Mouse (Mus musculus) kidney, postnatal 10 days (tissue): Measurements from ENCODE around the gene Pou4f1.

Experiments used
- DNase-seq: peaks from one replicate; pipeline ENCODE4 v3.0.0; 2021; ENCODE audit warnings: mixed read lengths

Gene Pou4f1

DNA sequence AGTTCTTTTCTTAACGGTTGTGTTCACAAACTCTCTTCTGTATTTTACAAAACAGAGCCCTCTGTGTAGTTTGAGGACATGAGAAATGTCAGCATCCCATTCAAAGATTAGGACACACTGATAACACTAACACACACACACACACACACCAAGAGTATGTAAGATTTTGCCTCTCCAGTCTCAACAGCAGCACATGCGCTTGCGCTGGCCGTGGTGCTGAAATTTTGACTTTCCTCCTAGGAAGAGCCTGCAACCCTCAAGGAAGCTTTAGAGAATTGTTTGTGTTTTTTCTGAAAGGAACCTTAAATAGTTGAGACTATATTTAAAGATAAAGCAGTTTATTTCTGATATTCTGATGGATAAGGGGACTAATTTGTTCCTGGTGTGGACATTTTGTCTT is 14.0 kb downstream of the Pou4f1 start:
- peak; percentile 89 for DNase-seq

DNA sequence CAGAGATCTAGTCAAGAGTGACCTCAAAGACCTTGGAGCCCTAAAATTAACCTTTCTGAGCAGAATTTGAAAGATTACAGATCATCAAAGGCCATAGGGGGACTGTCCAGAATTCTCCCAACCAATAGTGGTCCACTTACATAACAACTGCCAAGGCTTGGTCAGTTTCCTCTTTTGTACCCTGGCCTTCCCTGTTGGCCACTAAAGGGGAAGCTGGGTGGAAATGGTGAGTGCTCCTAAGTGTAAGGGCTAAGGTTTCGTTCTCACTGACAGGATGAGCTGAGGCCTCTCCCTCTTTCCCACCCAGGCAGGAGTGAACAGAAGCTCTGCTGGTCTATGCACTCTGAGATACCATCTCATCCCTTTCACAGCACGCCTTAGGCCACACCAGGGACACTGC is 33.5 kb downstream of the Pou4f1 start:
- no peak for DNase-seq

DNA sequence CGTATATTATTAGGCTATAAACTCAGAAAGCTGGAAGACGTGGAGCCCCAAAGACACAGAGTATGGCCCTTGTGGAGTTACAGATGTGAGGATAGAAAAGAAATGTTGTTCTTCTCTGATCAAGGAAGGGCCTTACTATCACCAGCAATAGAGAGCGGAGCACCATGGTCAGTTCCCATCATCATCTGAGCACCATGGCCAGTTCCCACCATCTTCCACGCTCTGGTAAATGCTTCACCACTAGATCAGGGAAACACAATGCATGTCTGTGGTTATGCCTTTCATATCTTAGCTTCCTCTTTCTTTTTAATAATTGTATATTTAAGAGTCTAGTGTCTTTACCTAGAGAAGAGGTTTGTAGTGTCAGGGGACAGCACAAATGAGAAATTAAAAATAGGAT is 37.0 kb downstream of the Pou4f1 start:
- DNase-seq = peak; percentile 27

DNA sequence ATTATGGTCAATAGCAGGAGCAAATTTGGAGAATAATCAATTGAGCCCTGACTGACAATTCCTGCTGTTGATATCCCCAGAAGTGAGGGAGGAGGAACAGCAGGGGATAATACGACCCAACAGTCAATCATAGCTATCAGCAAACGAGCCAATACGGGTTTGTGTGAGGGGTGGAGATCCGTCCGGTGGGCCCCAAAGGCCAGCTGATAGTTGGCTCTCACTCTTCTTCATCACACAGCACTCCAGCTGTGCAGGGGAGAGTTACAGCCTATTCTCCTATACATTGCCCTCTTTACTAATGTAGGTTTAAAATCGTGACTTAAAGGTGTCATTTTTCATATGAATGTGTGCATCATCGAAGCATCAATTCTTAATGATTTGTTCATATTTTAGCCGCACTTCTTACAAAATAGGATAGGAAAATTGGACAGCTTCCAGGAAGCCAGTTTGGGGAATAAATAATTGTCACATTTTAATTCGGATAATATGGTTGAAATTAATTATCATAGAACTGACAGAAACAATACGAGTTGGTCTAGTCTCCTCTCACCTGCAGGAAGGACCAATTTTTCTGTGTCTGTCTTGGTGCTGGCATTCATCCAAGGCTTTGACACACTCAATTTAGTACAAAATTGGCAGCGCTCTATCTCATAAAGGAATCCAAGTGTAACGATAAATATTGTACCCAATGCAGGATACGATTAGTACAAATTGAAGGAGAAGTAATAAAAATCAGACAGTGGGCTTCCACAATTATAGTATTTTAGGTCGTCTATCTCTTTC is 43.9 kb downstream of the Pou4f1 start:
- DNase-seq = no peak
